Mouse (Mus musculus): ENCODE data around the gene Csf3.
"Not testable (repeated sequence)": the region's sequence is repeated elsewhere in the genome, so short reads cannot be mapped to it uniquely, and the experiment has no call there.

Csf3 gene

GRCm38 (mm10) chr11:98729119-98729588 is 28.1 kb downstream of the Csf3 start, which contains the start of gene Med24:
Gene Med24, minus strand, starts transcription at chr11:98729435.
- peak in 1 of 2 experiments; percentile 77 for DNase-seq (ENCODE audit: low spot score in 2 of 2)

GRCm38 (mm10) chr11:98730727-98731126 is 29.7 kb downstream of the Csf3 start:
- DNase-seq (ENCODE audit: low spot score in 2 of 2) = no peak

- peak in 1 of 2 experiments; percentile 69 for DNase-seq (ENCODE audit: low spot score in 2 of 2)
Measured at GRCm38 (mm10) chr11:98731134-98731533, 30.1 kb downstream of the Csf3 start.

- DNase-seq (ENCODE audit: low spot score in 2 of 2) = no peak
Measured at GRCm38 (mm10) chr11:98734020-98734419, 33.0 kb downstream of the Csf3 start.

GRCm38 (mm10) chr11:98735111-98735510 is 34.0 kb downstream of the Csf3 start:
- DNase-seq (ENCODE audit: low spot score in 2 of 2) = no peak

DNA sequence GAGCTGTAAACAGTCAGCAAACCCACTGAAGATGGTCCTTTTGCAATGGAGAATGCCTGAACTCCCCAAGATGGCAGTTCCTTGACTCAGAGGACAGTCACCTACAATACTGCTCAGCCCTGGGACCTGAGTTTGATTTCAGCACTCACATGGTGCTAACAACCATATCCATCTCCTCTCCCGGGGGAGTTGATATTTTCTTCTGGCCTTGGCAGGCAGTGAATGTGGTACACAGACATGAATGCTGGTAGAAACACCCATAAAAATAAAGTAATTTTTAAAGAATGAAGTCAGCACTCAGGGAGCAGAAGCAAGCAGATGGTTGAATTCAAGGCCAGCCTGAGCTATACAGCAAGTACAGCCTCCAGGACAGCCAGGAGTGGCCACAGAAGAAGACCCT is 35.1 kb downstream of the Csf3 start:
- no peak for DNase-seq (ENCODE audit: low spot score in 2 of 2)

- not testable (repeated sequence) for DNase-seq (ENCODE audit: low spot score in 2 of 2)
Measured at GRCm38 (mm10) chr11:98737220-98737619, 36.2 kb downstream of the Csf3 start.

DNA sequence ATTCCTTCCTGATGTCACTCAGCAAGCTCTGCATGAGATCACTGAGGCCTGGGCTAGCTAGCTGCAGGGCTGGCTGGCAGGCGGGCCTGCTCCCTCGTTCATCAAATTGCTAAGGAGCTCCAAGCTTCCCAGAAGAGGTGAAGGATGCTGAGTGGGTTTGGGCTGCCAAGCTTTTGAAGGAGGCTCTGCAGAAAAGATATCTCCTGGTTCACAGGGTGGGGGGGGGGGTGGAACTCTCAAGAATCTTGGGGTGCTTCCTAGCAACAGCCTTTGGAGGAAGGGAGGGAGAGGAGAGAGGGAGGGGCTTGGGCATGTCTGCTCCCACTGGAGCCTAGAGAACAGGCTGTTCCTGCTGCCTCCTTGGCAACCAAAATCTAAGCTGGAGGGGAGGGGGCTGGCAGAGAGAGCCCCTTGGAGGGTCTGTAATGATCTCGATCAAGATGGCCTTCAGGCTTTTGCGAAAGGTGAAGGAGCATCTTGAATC is 37.4 kb downstream of the Csf3 start:
- no peak for DNase-seq (ENCODE audit: low spot score in 2 of 2)

GRCm38 (mm10) chr11:98738925-98739324 is 37.9 kb downstream of the Csf3 start:
- DNase-seq (ENCODE audit: low spot score in 2 of 2) = no peak

DNA sequence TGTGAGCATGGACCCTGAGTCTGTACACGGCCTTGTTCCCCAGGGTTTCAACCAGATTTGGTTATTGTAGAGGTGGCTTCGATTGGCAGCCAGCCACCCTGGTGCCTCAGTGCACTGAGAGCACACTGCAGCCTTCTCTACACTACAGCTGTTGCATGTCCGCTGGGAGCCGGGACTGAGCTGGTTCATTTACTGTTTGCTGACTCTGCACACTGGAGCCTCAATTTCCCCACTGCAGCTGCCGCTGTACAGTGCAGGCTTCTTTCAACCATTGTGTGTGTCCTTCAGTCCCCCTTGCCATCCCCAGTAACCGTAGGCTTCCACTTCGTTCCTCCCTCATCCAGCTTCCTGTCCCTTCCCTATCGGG is 38.9 kb downstream of the Csf3 start:
- no peak for DNase-seq (ENCODE audit: low spot score in 2 of 2)

DNA sequence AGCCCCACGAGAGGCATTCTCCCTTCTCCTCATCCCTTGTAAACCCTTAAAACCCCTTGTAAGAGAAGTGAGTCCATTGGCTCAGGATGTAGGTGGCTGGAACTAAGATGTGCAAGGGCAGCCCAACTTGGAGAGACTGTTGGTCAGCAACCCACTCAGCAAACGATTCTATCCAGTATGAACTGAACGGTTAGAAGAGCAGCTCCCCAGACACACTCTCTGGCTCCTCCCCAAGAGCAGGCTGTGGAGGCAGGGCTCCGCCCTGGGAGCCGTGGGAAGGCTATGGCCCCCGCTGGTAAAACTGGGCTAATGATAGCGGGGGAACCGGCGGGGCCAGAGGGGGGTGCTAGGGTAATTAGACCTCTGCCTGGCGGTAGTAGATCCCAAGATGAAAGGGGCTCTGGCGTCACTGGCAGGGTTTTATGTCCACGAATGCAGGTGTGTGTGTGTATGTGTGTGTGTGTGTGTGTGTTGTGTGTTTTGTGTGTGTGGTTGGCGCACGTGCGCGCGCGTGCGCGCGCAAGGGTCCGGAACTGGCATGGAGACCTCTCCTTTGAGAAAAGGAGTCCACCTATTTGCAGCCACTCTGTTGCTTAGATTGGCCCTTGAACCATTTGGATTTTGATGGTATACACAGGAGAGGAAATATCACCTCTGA is 39.5 kb downstream of the Csf3 start, which contains the start of gene Thra:
Gene Thra (plus strand): TSS at position 246 of the 658 bp plus-strand sequence.
- peak in 1 of 2 experiments; percentile 51 for DNase-seq (ENCODE audit: low spot score in 2 of 2)

DNA sequence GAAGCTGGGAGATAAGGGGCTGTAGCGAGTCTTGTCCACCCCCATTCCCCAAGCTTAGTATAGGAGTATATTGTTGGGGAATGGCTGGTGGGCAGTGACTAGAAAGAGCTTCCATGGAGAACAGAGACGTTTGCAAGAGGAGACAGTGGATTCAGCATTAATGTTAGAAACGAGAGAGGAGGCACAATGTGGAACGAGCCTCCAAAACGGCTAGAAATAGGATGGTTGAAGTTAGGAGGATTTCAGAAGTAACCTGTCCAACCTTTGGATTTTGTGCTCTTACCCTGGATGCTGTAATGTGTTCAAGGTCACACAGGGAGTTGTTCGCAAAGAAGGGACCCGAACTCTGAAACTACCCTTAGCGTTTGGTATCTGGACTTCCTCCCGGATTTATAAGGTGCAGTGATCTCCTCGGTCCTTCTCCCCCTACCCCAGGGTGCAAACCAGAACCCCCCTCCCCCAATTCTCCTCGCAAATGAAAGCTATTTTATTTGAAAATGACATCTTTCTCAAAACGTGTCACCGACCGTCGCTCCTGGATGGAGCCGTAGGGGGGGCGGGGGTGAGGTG is 40.1 kb downstream of the Csf3 start:
- no peak for DNase-seq (ENCODE audit: low spot score in 2 of 2)

DNA sequence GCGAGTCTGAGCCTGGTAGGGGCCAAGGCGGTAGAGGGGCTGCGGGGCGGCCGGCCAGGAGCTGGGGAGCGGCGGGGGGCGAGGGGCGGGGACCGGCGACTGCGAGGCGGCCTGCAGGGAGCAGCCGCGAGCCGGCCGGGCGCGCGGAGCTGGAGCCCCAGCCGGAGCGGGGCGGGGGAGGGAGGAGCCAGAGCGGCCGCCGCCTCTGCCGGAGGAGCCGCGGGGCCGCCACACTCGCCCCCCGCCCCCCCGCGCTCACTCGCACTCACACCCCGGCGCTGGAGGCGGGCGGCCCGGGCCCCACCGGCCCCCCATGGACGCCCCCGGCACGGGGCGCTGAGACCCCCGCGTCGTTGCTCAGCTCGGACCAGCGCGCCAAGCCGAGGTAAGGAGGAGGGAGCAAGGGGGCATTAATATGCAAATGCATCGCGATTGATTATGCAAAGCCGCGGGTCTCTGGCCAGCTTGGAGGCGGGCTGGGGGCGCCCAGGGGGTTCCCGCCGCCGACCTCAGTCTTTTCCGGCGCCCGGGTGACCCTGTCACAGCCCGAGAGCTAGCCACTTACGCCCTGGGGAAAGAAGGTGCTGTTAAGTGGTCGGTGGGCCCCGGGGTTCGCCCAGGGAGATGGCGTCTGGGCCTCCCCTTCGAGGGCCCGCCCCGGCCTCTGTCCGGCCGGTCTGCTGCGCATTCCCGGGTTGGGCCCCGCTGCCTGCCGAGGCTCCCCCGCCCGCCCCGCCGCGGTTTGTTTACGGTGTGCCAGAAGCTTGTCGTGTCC is 40.7 kb downstream of the Csf3 start:
- peak; percentile 65 to 82 for DNase-seq (ENCODE audit: low spot score in 2 of 2)

GRCm38 (mm10) chr11:98742397-98743291 is 41.6 kb downstream of the Csf3 start:
- no peak for DNase-seq (ENCODE audit: low spot score in 2 of 2)

GRCm38 (mm10) chr11:98743655-98744345 is 42.7 kb downstream of the Csf3 start:
- peak in 1 of 2 experiments; percentile 54 for DNase-seq (ENCODE audit: low spot score in 2 of 2)

- DNase-seq (ENCODE audit: low spot score in 2 of 2) = no peak
Measured at GRCm38 (mm10) chr11:98744456-98745019, 43.5 kb downstream of the Csf3 start.

- no peak for DNase-seq (ENCODE audit: low spot score in 2 of 2)
Measured at GRCm38 (mm10) chr11:98745932-98746853, 45.1 kb downstream of the Csf3 start.

GRCm38 (mm10) chr11:98746855-98747693 is 46.0 kb downstream of the Csf3 start:
- DNase-seq (ENCODE audit: low spot score in 2 of 2) = peak in 1 of 2 experiments; percentile 84
